Mouse (Mus musculus) adrenal gland, postnatal 36 days (tissue): ENCODE measurements around the gene Fam118a. TPM values are rescaled to one million over a fixed set of nuclear protein-coding genes. Genes with fewer than 3 reads are reported as not detected.

Experiments used
- DNase-seq, 2 experiments: peaks; one replicate each; pipeline ENCODE4 v3.0.0; 2021; ENCODE audit warnings: mixed read lengths in 1 of 2
- total RNA-seq, 2 experiments: library from RNA; stranded (reverse); gene quantifications; 2 replicates each; pipeline ENCODE4 v1.2.3; 2021

Fam118a gene
- total RNA-seq, 2 experiments from 2014 or later: 5.9 to 11.6 TPM

- no peak for DNase-seq
These were observed 34.7 kb downstream of the Fam118a start for GRCm38 (mm10) chr15:85063421-85063820.

DNA sequence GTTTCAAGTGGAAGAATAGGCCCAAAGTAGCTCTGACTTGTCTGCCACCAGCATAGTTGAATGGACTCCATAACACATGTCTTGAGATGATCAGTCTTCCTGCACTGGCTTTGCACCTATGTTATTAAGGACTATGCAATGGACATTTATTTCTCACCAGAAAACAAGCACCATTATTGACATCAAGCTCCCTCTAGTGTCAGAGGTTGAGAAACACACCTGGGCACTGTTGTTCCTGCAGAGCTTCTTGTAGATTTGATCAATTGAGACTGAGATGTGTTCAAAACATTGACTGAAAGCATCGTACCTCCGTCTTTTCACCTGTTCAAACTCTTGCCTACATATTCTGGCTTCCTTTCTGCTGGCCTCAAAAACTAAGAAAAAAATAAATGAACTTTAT is 41.8 kb downstream of the Fam118a start:
- DNase-seq: peak; percentile 20 to 37

DNA sequence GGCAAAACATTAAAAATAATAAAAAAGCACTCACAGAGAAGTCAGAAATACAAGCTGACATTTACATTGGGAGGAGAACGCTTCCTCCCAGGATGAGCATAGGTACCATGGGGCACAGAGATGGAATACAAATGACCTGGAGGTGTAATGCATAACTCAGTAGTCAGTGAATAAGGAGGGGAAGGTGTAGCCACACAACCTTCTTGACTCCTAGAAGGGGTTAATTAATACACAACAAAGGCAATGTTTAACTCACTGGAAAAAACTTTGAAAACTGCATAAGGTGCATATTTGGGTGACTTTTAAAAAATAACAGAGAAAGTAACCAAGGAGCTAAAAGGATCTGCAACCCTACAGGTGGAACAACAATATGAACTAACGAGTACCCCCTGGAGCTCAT is 43.9 kb downstream of the Fam118a start:
- DNase-seq: no peak

- no peak for DNase-seq
These were observed 56.9 kb downstream of the Fam118a start for GRCm38 (mm10) chr15:85085641-85086040.

Other genes with a start within 250 kb of the Fam118a start
- 1 to 10 TPM; 1.1 to 2.0 TPM for gene Phf21b, start 172.9 kb upstream of the Fam118a start, total RNA-seq
- under 1 TPM; 0.07 to 0.13 TPM for gene Gm29666, start 108.9 kb upstream of the Fam118a start, total RNA-seq
- gene Nup50, start 105.5 kb upstream of the Fam118a start, total RNA-seq: 10 to 100 TPM; 39.9 to 41.1 TPM
- gene 5031439G07Rik, start 40.4 kb upstream of the Fam118a start, total RNA-seq: 10 to 100 TPM; 33.3 to 34.0 TPM
- not detected for gene Upk3a, start 11.8 kb upstream of the Fam118a start, total RNA-seq
- under 1 TPM in 1 of 2 experiments, not detected in 1; 0.40 TPM for gene Smc1b, start 103.0 kb downstream of the Fam118a start, total RNA-seq
- gene Ribc2, start 103.1 kb downstream of the Fam118a start, total RNA-seq: not detected
- 10 to 100 TPM; 36.8 to 47.6 TPM for gene Fbln1, start 177.0 kb downstream of the Fam118a start, total RNA-seq